Mouse (Mus musculus): ENCODE measurements around the gene P2ry12. TPM values are rescaled to one million over a fixed set of nuclear protein-coding genes. Genes with fewer than 3 reads are reported as not detected.

Gene P2ry12
- total RNA-seq, 1 experiment = 0.09 TPM

- H3K27ac ChIP-seq (ENCODE audit: insufficient read depth, low read depth, low read length, poor library complexity, severe bottlenecking) = no peak overlapping the region
- H3K4me1 ChIP-seq (ENCODE audit: control insufficient read depth in 2 of 2, insufficient read depth in 2 of 2, low read length in 2 of 2, poor library complexity in 1 of 2) = no peaks in the 10 kb centered on the region
- no peak overlapping the region for H3K4me3 ChIP-seq (ENCODE audit: insufficient read depth in 1 of 2, low read depth in 1 of 2, low read length in 2 of 2, poor library complexity in 1 of 2, severe bottlenecking in 1 of 2)
- in situ Hi-C loops (cut with MboI; ENCODE audit: low sequenced_read_pairs in 2 of 2, unreplicated experiment in 2 of 2) = no loop called here
- H3K9me3 ChIP-seq (ENCODE audit: control insufficient read depth, insufficient read depth, low read depth, low read length) = no peaks in the 10 kb centered on the region
- no peaks in the 10 kb centered on the region for H3K36me3 ChIP-seq (ENCODE audit: control insufficient read depth, insufficient read depth, low read length, poor library complexity, severe bottlenecking)
- H3K9ac ChIP-seq (ENCODE audit: insufficient read depth, low read depth, low read length, poor library complexity, severe bottlenecking) = no peak overlapping the region
- TF ChIP-seq ZC3H11A (IDR thresholded peaks at IDR 0.05; ENCODE audit: borderline replicate concordance, low read depth, low read length) (no peak), HCFC1 (IDR thresholded peaks at IDR 0.05; ENCODE audit: borderline replicate concordance, insufficient read depth, low read length) (no peak), ZNF384 (IDR thresholded peaks at IDR 0.05; ENCODE audit: low read depth, low read length) (no peak), CHD2 (IDR thresholded peaks at IDR 0.05; ENCODE audit: low read depth, low read length) (no peak), MAFK (IDR thresholded peaks at IDR 0.05; ENCODE audit: insufficient read depth, low read depth, low read length) (no peak)
- DNase-seq (ENCODE audit: low read depth, low spot score) = no peak
These were observed 58.7 kb downstream of the P2ry12 start for GRCm38 (mm10) chr3:59203802-59204520.

DNA sequence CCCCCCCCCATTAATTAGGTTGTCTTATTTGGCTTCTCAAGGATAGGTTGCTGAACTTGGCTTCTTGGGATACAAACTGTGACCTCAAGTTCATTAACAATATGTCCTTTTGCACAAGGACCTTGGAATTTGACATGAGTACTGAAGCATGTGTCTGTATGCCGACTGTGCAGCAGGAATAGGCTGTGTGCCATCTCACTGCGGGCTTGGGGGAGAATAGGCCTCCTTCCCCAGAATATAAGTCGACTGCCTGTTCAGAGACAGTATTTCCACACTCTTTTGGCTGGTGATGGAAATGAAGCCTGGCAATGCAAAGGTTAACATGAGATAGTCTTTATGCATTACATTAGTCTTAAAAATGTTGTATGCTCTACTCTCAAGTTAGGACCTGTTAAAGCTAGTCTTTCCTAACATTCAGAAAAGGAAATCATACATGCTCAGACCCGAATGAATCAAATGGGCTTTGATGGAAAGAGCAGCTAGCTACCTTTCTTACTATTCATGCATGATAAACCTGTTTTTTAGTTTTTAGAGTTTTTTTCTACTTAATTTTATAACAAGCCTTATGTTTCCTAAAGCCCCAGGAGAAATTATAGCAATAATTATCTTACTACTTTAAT lies 65.2 kb downstream of the P2ry12 start:
- DNase-seq (ENCODE audit: low read depth, low spot score) = no peak
- H3K9ac ChIP-seq (ENCODE audit: insufficient read depth, low read depth, low read length, poor library complexity, severe bottlenecking) = no peak overlapping the region
- no peaks in the 10 kb centered on the region for H3K9me3 ChIP-seq (ENCODE audit: control insufficient read depth, insufficient read depth, low read depth, low read length)
- no peaks in the 10 kb centered on the region for H3K36me3 ChIP-seq (ENCODE audit: control insufficient read depth, insufficient read depth, low read length, poor library complexity, severe bottlenecking)
- no peaks in the 10 kb centered on the region for H3K4me1 ChIP-seq (ENCODE audit: control insufficient read depth in 2 of 2, insufficient read depth in 2 of 2, low read length in 2 of 2, poor library complexity in 1 of 2)
- no peak for TF ChIP-seq ZC3H11A (IDR thresholded peaks at IDR 0.05; ENCODE audit: borderline replicate concordance, low read depth, low read length)
- TF ChIP-seq MAFK (IDR thresholded peaks at IDR 0.05; ENCODE audit: insufficient read depth, low read depth, low read length) = no peak
- TF ChIP-seq ZNF384 (IDR thresholded peaks at IDR 0.05; ENCODE audit: low read depth, low read length) = no peak
- TF ChIP-seq HCFC1 (IDR thresholded peaks at IDR 0.05; ENCODE audit: borderline replicate concordance, insufficient read depth, low read length) = no peak
- no peak for TF ChIP-seq CHD2 (IDR thresholded peaks at IDR 0.05; ENCODE audit: low read depth, low read length)
- H3K4me3 ChIP-seq (ENCODE audit: insufficient read depth in 1 of 2, low read depth in 1 of 2, low read length in 2 of 2, poor library complexity in 1 of 2, severe bottlenecking in 1 of 2) = no peak overlapping the region
- in situ Hi-C loops (cut with MboI; ENCODE audit: low sequenced_read_pairs in 2 of 2, unreplicated experiment in 2 of 2) = no loop called here
- H3K27ac ChIP-seq (ENCODE audit: insufficient read depth, low read depth, low read length, poor library complexity, severe bottlenecking) = no peak overlapping the region

DNA sequence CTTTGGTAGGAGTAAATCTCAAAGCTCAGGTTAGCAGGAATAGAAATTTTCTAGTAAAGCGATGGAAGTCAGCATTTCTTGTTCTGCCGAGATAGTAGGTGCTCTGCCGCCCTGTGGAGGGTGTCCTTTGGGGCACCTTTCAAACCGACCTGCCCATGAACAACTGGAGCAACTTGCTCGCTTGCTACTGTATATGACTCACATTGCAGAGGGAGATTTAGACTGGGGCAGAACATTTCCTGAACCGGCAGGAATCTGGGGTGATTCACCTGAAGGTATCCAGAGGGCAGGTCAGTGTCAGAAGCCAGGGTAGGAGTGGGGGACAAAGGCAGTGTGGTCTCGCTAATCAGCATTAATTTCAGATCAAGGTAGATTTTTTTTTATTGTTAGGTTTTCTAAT lies 67.7 kb downstream of the P2ry12 start, which contains the start of gene Gpr87:
TSS of gene Gpr87 (minus strand) at position 167 of the 400 bp plus-strand sequence.
- Histone ChIP-seq H3K9ac (ENCODE audit: insufficient read depth, low read depth, low read length, poor library complexity, severe bottlenecking) (no peak within 1 kb of the TSS), H3K27ac (ENCODE audit: insufficient read depth, low read depth, low read length, poor library complexity, severe bottlenecking) (no peak within 1 kb of the TSS), H3K4me1 (ENCODE audit: control insufficient read depth in 2 of 2, insufficient read depth in 2 of 2, low read length in 2 of 2, poor library complexity in 1 of 2) (no peaks in the 10 kb centered on the region), H3K9me3 (ENCODE audit: control insufficient read depth, insufficient read depth, low read depth, low read length) (no peaks in the 10 kb centered on the region), H3K4me3 (ENCODE audit: insufficient read depth in 1 of 2, low read depth in 1 of 2, low read length in 2 of 2, poor library complexity in 1 of 2, severe bottlenecking in 1 of 2) (no peak within 1 kb of the TSS), H3K36me3 (ENCODE audit: control insufficient read depth, insufficient read depth, low read length, poor library complexity, severe bottlenecking) (no peaks in the 10 kb centered on the region; the same call in 1 of the 2 replicates)
- in situ Hi-C loops (cut with MboI; ENCODE audit: low sequenced_read_pairs in 2 of 2, unreplicated experiment in 2 of 2) = no loop called here
- no peak for DNase-seq (ENCODE audit: low read depth, low spot score)
- TF ChIP-seq CHD2 (IDR thresholded peaks at IDR 0.05; ENCODE audit: low read depth, low read length) (no peak), ZNF384 (IDR thresholded peaks at IDR 0.05; ENCODE audit: low read depth, low read length) (no peak)

- no peaks in the 10 kb centered on the region for H3K9me3 ChIP-seq (ENCODE audit: control insufficient read depth, insufficient read depth, low read depth, low read length)
- no peaks in the 10 kb centered on the region; the same call in 1 of the 2 replicates for H3K36me3 ChIP-seq (ENCODE audit: control insufficient read depth, insufficient read depth, low read length, poor library complexity, severe bottlenecking)
- H3K27ac ChIP-seq (ENCODE audit: insufficient read depth, low read depth, low read length, poor library complexity, severe bottlenecking) = no peak overlapping the region
- no peak for TF ChIP-seq ZNF384 (IDR thresholded peaks at IDR 0.05; ENCODE audit: low read depth, low read length)
- TF ChIP-seq MAFK (IDR thresholded peaks at IDR 0.05; ENCODE audit: insufficient read depth, low read depth, low read length) = no peak
- TF ChIP-seq CHD2 (IDR thresholded peaks at IDR 0.05; ENCODE audit: low read depth, low read length) = no peak
- TF ChIP-seq HCFC1 (IDR thresholded peaks at IDR 0.05; ENCODE audit: borderline replicate concordance, insufficient read depth, low read length) = no peak
- no peak for TF ChIP-seq ZC3H11A (IDR thresholded peaks at IDR 0.05; ENCODE audit: borderline replicate concordance, low read depth, low read length)
- H3K9ac ChIP-seq (ENCODE audit: insufficient read depth, low read depth, low read length, poor library complexity, severe bottlenecking) = no peak overlapping the region
- H3K4me1 ChIP-seq (ENCODE audit: control insufficient read depth in 2 of 2, insufficient read depth in 2 of 2, low read length in 2 of 2, poor library complexity in 1 of 2) = no peaks in the 10 kb centered on the region
- no peak for DNase-seq (ENCODE audit: low read depth, low spot score)
- no peak overlapping the region for H3K4me3 ChIP-seq (ENCODE audit: insufficient read depth in 1 of 2, low read depth in 1 of 2, low read length in 2 of 2, poor library complexity in 1 of 2, severe bottlenecking in 1 of 2)
- in situ Hi-C loops (cut with MboI; ENCODE audit: low sequenced_read_pairs in 2 of 2, unreplicated experiment in 2 of 2) = no loop called here
These were observed 68.6 kb downstream of the P2ry12 start for GRCm38 (mm10) chr3:59194099-59194498.
